Mouse (Mus musculus) embryonic facial prominence, embryonic 15.5 days (tissue): Measurements from ENCODE around the gene Hmg20a. TPM values are rescaled to one million over a fixed set of nuclear protein-coding genes. Genes with fewer than 3 reads are reported as not detected.
A peak's percentile ranks its signal among the peaks of the same experiment; 100 is the strongest.

Experiments
- ATAC-seq: fragments of 200-750 bp; cut with Nextera tagmentation; 2 replicates; pipeline ENCODE4 v1.8.0; 2017; ENCODE audit warnings: low read depth, moderate TSS enrichment; ENCODE audit not compliant: insufficient number of reproducible peaks, low FRiP score, low TSS enrichment
- H3K27ac ChIP-seq: fragments of 300-500 bp; sonication (generic); replicated peaks from 2 replicates; pipeline ENCODE4 v1.5.1; 2015; ENCODE audit warnings: mild to moderate bottlenecking, inconsistent platforms
- H3K27me3 ChIP-seq: fragments of 300-500 bp; sonication (generic); 2 replicates; pipeline ENCODE4 v1.6.1; 2015; ENCODE audit warnings: inconsistent platforms
- H3K36me3 ChIP-seq: fragments of 300-500 bp; sonication (generic); 2 replicates; pipeline ENCODE4 v1.6.1; 2015; ENCODE audit warnings: mild to moderate bottlenecking, inconsistent platforms
- H3K4me1 ChIP-seq: fragments of 300-500 bp; sonication (generic); 2 replicates; pipeline ENCODE4 v1.6.1; 2015; ENCODE audit warnings: inconsistent platforms
- H3K4me2 ChIP-seq: fragments of 300-500 bp; sonication (generic); replicated peaks from 2 replicates; pipeline ENCODE4 v1.6.1; 2015; ENCODE audit warnings: mild to moderate bottlenecking, inconsistent platforms
- H3K4me3 ChIP-seq: fragments of 300-500 bp; sonication (generic); replicated peaks from 2 replicates; pipeline ENCODE4 v1.5.1; 2015; ENCODE audit warnings: mild to moderate bottlenecking, inconsistent platforms
- H3K9ac ChIP-seq: fragments of 300-500 bp; sonication (generic); 2 replicates; pipeline ENCODE4 v1.6.1; 2015; ENCODE audit warnings: inconsistent platforms
- H3K9me3 ChIP-seq: fragments of 300-500 bp; sonication (generic); replicated peaks from 2 replicates; pipeline ENCODE4 v1.6.1; 2016; ENCODE audit warnings: inconsistent platforms
- WGBS: fragments of 180-500 bp; shearing (Covaris S2); methylation state at CpG from one replicate; pipeline ENCODE4 v1.1.7; 2015; 5-methylcytosine and 5-hydroxymethylcytosine counted together
- polyA plus RNA-seq: library from polyadenylated mRNA; unstranded; fragments of >200 nt; fragmentation: Nextera tagmentation; extraction: Ambion mirVana; gene quantifications from 2 replicates; pipeline ENCODE4 v1.2.1, GENCODE M21; 2015

Hmg20a gene
- polyA plus RNA-seq, 1 experiment from 2014 or later = 61.1 TPM

DNA sequence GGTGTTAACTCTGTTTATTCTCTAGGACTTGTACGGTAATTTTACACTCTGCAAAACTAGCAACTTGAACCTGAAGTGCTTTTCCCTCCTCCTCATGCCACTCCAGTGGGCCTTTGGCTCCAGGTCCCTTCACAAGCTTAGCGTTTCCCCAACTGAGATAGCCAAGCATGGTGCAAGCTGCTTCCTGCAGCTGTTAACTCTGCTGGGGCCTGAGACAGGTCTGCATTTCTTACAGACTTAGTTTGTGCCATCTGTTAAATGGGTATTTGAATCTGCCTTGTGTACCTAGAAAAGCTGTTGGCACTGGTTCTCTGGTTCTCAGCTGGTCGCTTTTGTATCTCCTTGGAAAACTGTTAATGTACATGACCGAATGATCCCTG is 89.3 kb downstream of the Hmg20a start:
- ATAC-seq = no peak
- peak overlapping the region; percentile 99 for H3K27ac ChIP-seq
- peak overlapping the region; percentile 47 for H3K4me3 ChIP-seq
- 48% methylated on average over 4 of the region's 4 CpGs for WGBS
- H3K4me2 ChIP-seq = peak overlapping the region; percentile 81
- no peaks in the 10 kb centered on the region for H3K9me3 ChIP-seq
- H3K4me1 ChIP-seq = peaks cover 48% of the 10 kb centered on the region
- H3K36me3 ChIP-seq = no peaks in the 10 kb centered on the region
- no peaks in the 10 kb centered on the region for H3K27me3 ChIP-seq
- H3K9ac ChIP-seq = no peak overlapping the region

DNA sequence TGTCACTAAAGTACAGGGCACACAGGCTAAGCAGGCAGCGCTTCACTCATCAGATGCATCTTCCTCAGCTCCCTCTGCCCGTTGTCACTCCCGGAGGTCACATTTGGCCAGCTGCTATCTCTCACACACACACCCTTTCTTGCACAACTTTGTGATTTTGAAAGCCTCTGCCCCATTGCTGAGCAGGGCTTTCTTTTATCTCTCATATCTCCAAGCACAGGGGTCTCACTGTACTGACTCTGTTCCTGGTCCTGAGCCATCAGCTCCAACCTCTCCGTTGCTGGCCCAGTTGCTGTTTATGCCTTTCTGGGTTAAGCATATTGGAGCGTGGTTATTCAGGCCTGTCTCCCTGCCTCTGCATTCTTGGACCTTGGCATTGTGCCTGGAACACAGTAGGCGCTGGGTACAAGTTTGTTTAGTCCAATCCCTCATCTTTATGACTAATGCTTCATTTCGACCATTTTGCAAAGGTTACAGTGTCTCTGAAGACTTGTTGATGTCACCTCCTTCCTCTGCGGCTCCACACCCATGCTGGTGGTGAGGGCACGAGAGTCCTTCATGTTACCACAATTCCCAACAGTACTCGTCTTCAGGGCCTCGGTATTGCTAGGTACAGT is 90.5 kb downstream of the Hmg20a start:
- no peak overlapping the region for H3K4me2 ChIP-seq
- no peaks in the 10 kb centered on the region for H3K36me3 ChIP-seq
- H3K27me3 ChIP-seq = no peaks in the 10 kb centered on the region
- WGBS = 60% methylated on average over 11 of the region's 11 CpGs
- 0 out of 2 replicates have a peak overlapping the region, but pooled peaks have one; percentile 8 for H3K27ac ChIP-seq
- no peaks in the 10 kb centered on the region for H3K9me3 ChIP-seq
- no peak overlapping the region for H3K9ac ChIP-seq
- H3K4me1 ChIP-seq = peaks cover 36% of the 10 kb centered on the region
- no peak for ATAC-seq
- H3K4me3 ChIP-seq = no peak overlapping the region

DNA sequence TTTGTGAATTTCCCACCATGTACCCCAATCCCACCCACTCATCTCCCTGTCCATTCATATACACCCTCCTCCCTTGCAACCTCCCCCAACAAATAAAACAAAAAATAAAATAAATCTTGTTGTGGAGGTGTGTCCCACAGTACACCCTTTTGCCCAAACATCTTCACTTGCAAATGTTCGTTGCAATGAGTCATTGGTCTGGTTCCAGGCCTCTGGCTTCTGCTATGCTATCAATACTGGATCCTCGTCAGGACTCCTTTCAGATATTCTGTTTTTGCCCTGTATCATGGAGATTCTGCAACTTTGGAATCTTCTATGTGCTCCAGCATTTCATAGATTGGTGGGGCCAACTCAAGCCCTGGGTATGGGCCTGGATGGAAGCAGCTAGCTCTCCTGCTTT is 91.9 kb downstream of the Hmg20a start:
- no peak for ATAC-seq
- WGBS = 90% methylated on average over 2 of the region's 2 CpGs
- H3K9me3 ChIP-seq = no peaks in the 10 kb centered on the region
- no peak overlapping the region for H3K4me2 ChIP-seq
- H3K27me3 ChIP-seq = no peaks in the 10 kb centered on the region
- H3K36me3 ChIP-seq = no peaks in the 10 kb centered on the region
- H3K27ac ChIP-seq = no peak overlapping the region
- no peak overlapping the region for H3K4me3 ChIP-seq
- H3K9ac ChIP-seq = no peak overlapping the region
- peaks cover 23% of the 10 kb centered on the region for H3K4me1 ChIP-seq

DNA sequence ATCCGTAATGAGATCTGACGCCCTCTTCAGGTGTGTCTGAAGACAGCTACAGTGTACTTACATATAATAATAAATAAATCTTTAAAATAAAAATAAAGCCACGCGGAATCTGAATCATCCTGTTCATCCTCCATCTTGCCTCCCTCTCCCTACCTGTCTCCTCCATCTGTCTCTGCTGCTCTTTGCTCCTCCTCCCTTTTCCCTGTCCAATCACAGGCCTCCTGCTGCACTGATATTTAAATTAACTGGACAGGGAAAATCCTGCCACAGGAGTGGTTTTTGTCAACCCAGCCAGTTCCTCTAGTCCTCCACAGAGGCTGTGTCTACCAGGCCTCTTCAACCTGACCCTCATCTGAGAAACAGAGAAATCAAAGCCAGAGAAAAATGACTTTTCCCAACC is 94.1 kb downstream of the Hmg20a start:
- Histone ChIP-seq H3K4me1 (peaks cover 11% of the 10 kb centered on the region), H3K27ac (no peak overlapping the region), H3K36me3 (no peaks in the 10 kb centered on the region), H3K9ac (no peak overlapping the region), H3K9me3 (no peaks in the 10 kb centered on the region), H3K27me3 (no peaks in the 10 kb centered on the region), H3K4me2 (no peak overlapping the region), H3K4me3 (no peak overlapping the region)
- WGBS = 85% methylated on average over 4 of the region's 4 CpGs
- ATAC-seq = no peak

DNA sequence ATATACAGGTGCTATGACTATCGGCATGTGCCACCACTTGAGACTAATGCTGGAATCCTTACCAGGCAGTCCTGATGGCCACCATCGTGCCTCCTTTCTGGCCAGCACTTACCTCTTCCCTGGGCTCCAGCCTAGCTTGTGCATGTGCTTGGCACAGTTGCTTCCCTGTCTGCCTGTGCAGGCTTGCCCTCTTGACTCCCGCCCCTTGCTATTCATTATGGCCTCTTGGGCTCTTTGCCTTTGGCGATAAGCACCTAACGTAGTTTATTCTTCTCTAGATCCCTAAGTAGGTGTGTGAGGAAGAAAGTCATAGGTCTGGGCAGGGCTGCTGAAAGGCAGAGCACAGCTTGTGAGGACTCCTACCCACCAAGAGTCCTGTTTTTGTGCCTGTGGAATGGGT is 96.7 kb downstream of the Hmg20a start:
- Histone ChIP-seq H3K9me3 (no peaks in the 10 kb centered on the region), H3K4me2 (no peak overlapping the region), H3K4me1 (peaks cover 6% of the 10 kb centered on the region; the same call in 1 of the 2 replicates), H3K27me3 (no peaks in the 10 kb centered on the region), H3K27ac (no peak overlapping the region), H3K36me3 (no peaks in the 10 kb centered on the region), H3K4me3 (no peak overlapping the region), H3K9ac (no peak overlapping the region)
- no peak for ATAC-seq
- 71% methylated on average over 5 of the region's 5 CpGs for WGBS

DNA sequence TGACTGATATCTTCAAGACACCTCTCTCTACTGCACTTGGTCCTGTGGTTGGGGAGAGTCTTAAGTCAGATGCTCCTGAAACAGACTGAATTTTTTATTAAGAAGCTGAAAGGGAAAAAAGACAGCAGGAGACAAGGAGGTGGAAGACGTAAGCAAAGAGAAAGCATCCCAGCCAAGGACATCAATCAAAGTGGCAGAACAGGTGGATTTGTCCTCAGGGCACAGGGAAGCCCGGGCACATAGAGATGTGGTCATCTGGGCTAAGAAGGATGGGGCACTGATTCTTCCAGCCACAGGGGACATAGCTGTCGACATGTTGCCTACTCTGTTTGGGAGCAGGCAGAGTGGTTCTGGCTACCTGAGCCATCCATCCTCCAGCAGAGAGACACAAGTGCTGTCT is 97.8 kb downstream of the Hmg20a start:
- no peak for ATAC-seq
- no peak overlapping the region for H3K4me2 ChIP-seq
- no peak overlapping the region for H3K9ac ChIP-seq
- no peaks in the 10 kb centered on the region for H3K9me3 ChIP-seq
- peaks cover 6% of the 10 kb centered on the region; the same call in 1 of the 2 replicates for H3K4me1 ChIP-seq
- WGBS = 45% methylated on average over 3 of the region's 3 CpGs
- no peak overlapping the region for H3K27ac ChIP-seq
- no peaks in the 10 kb centered on the region for H3K36me3 ChIP-seq
- no peak overlapping the region for H3K4me3 ChIP-seq
- no peaks in the 10 kb centered on the region for H3K27me3 ChIP-seq

DNA sequence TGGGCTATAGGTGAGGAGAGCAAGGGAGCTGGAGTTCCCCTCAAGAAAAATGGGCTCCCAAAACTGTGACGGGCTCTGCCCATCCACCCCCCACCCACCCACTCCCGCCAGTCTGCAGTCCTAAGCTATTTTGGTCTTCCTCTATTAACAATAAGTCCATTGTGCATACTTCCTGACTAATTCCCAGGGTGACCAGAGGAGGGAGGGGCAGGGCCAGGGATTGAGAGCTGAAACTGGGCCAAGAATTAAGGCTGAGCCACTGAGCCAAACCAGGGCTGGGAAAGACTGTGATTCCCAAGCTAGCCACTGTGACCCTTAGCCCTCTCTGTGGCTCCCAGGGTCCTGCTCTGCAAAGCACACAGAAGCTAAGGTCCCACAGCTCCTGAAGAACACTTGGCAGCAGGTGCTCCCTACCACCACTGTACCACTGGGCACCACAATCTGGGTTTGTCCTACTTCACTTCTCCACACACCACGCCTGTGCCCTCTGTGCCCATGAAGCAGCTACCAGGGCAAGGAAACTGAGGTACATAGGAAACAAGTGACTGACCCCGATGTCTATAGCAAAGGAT is 98.4 kb downstream of the Hmg20a start:
- no peak overlapping the region for H3K9ac ChIP-seq
- no peaks in the 10 kb centered on the region for H3K9me3 ChIP-seq
- no peaks in the 10 kb centered on the region for H3K36me3 ChIP-seq
- H3K4me3 ChIP-seq = no peak overlapping the region
- H3K27ac ChIP-seq = no peak overlapping the region
- H3K4me1 ChIP-seq = peaks cover 6% of the 10 kb centered on the region; the same call in 1 of the 2 replicates
- H3K4me2 ChIP-seq = no peak overlapping the region
- ATAC-seq = 0 out of 2 replicates have a peak, but pooled peaks have one; percentile 24
- H3K27me3 ChIP-seq = no peaks in the 10 kb centered on the region
- WGBS = 51% methylated on average over 4 of the region's 4 CpGs

DNA sequence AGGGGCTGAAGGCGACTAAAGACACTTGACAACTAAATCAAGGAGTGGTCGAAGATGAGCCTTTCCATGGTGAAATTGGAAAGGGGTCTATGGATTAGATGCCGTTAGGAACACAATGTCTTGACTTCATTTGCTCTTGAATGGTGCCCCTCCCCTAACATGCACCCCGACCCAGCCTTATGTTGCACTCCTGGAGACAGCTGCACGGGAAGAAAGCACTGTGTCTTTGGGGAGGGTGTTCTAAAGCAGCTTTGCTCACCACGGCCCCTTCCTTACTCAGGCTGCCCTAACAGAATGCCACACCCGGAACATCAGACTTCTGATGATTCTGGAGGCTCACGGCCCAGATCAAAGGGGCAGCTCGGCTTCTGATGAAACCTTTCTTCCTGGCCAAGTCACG is 103.9 kb downstream of the Hmg20a start:
- WGBS = 51% methylated on average over 10 of the region's 10 CpGs
- Histone ChIP-seq H3K27me3 (no peaks in the 10 kb centered on the region), H3K9ac (no peak overlapping the region), H3K27ac (no peak overlapping the region), H3K4me2 (no peak overlapping the region), H3K9me3 (no peaks in the 10 kb centered on the region), H3K36me3 (no peaks in the 10 kb centered on the region), H3K4me3 (no peak overlapping the region), H3K4me1 (no peaks in the 10 kb centered on the region)
- ATAC-seq = no peak

DNA sequence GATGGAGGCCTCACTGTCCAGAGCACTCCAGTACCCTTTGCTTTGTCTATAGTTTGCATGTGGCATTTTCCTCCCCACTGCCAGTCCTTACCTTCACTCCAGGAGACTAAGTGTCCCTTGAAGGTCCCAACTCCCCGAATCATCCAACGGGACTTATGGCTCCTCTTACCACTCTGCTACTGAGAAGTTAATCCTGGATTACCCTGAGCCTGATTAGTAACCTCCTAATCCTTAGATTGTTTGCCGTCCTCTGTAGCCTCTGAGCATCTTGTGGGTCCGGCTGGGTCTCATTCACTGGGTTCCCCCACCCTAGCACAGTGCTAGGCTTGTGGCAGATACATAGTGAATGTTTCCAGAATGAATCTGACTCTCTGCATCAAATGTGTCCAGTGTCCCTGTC is 109.5 kb downstream of the Hmg20a start:
- Histone ChIP-seq H3K36me3 (no peaks in the 10 kb centered on the region), H3K4me1 (no peaks in the 10 kb centered on the region), H3K9ac (no peak overlapping the region), H3K4me2 (no peak overlapping the region), H3K27ac (no peak overlapping the region), H3K4me3 (no peak overlapping the region), H3K9me3 (no peaks in the 10 kb centered on the region), H3K27me3 (no peaks in the 10 kb centered on the region)
- no peak for ATAC-seq
- 53% methylated on average over 4 of the region's 4 CpGs for WGBS

DNA sequence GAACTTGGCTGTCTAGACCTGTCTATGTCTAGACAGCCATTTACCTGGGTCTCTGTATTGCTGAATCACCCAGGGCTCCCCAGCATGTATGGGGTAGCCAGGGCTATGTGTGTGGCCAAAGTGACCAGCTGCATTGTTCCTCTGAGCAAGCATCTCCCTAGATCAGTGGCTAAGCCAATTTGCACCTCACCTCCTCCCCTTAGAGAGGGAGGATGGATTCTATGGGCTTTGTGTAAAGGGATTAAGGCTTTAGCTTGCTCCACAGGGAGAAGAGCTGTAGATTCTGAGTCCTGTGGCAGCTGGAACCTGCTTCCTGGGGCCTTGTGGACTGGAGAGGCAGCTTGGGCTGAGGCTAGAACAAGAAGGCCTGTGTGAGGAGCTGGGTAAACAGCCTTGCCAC is 113.6 kb downstream of the Hmg20a start:
- no peaks in the 10 kb centered on the region for H3K27me3 ChIP-seq
- peaks cover 11% of the 10 kb centered on the region for H3K4me1 ChIP-seq
- no peaks in the 10 kb centered on the region for H3K36me3 ChIP-seq
- no peak for ATAC-seq
- H3K4me3 ChIP-seq = no peak overlapping the region
- no peak overlapping the region for H3K9ac ChIP-seq
- no peak overlapping the region for H3K27ac ChIP-seq
- no peaks in the 10 kb centered on the region for H3K9me3 ChIP-seq
- no peak overlapping the region for H3K4me2 ChIP-seq

DNA sequence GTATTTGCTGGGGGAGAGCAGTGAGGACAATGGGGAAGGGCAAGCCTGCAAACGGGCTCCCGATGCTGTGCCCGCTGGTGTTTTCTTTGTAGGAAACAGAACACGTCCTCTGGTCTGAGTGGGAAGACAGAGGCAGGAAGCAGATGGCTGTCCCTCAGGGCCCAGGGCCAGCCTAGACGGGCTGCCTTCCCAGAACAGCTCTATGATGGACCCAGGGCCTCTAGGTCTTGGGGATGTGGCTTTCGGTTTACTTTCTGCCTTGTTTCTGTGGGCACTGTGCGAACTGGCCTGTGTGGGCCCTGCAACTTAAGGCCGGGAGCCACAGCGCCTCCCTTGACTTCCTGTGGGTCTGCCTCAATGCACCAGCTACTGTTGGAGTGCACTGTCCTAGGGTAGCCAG is 115.5 kb downstream of the Hmg20a start:
- 70% methylated on average over 9 of the region's 9 CpGs for WGBS
- peak; percentile 54; the same call in 1 of the 2 replicates for ATAC-seq

DNA sequence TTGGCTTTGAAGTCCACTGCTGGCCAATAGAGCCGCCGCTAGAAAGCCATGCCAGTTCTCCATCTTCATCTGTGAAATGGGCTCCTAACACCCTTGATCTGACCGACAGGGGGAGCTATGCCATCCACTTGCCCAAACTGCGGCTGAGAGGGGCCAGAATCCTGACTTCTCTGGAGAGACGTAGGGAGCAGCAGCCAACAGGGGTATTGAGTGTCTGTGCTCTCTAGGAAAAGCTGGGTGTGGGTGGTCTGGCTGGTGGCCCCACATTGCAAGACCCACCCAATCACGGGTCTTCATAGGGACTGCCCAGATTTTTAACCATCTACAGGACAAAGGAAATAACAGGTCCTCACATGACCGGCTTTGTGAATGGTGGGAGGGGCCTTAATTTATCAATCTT is 116.3 kb downstream of the Hmg20a start:
- Histone ChIP-seq H3K4me2 (no peak overlapping the region), H3K4me1 (peaks cover 11% of the 10 kb centered on the region), H3K4me3 (no peak overlapping the region), H3K27ac (no peak overlapping the region), H3K9ac (no peak overlapping the region), H3K27me3 (no peaks in the 10 kb centered on the region), H3K9me3 (no peaks in the 10 kb centered on the region), H3K36me3 (no peaks in the 10 kb centered on the region)
- peak; percentile 60; the same call in 1 of the 2 replicates for ATAC-seq
- 46% methylated on average over 7 of the region's 7 CpGs for WGBS

More for the DNA sequence above, 115.5 kb downstream of the Hmg20a start:
- Histone ChIP-seq H3K36me3 (no peaks in the 10 kb centered on the region), H3K9me3 (no peaks in the 10 kb centered on the region), H3K9ac (no peak overlapping the region), H3K4me1 (peaks cover 11% of the 10 kb centered on the region), H3K27ac (0 out of 2 replicates have a peak overlapping the region, but pooled peaks have one; percentile 3), H3K4me2 (no peak overlapping the region), H3K4me3 (no peak overlapping the region), H3K27me3 (no peaks in the 10 kb centered on the region)
